Mouse (Mus musculus): ENCODE results near the gene Atad1.

The Atad1 gene

GRCm38 (mm10) chr19:32622142-32622541, 117.4 kb downstream of the Atad1 start:
- no peak for DNase-seq (ENCODE audit: low read depth, low spot score)
